Mouse (Mus musculus) myocyte (in vitro differentiated cells): ENCODE measurements around the gene Kif13a.

Experiments
- E2F4 ChIP-seq: IDR thresholded peaks from one replicate; pipeline ENCODE4 v1.6.1; 2011; ENCODE audit warnings: mild to moderate bottlenecking, control low read depth, moderate library complexity; ENCODE audit not compliant: insufficient read depth
- MAX ChIP-seq: IDR thresholded peaks from one replicate; pipeline ENCODE4 v1.6.1; 2011; ENCODE audit warnings: low read depth, mild to moderate bottlenecking, control low read depth
- MYOD1 ChIP-seq, 3 experiments: IDR thresholded peaks; one replicate each; pipeline ENCODE4 v1.6.1; 2011; ENCODE audit warnings: control low read depth in 2 of 3, low read depth in 2 of 3, mild to moderate bottlenecking in 2 of 3, moderate library complexity in 1 of 3; ENCODE audit not compliant: insufficient read length in 2 of 3, control insufficient read depth in 1 of 3
- POLR2A ChIP-seq: IDR thresholded peaks from one replicate; pipeline ENCODE4 v1.6.1; 2011; ENCODE audit warnings: low read depth, mild to moderate bottlenecking, control low read depth, moderate library complexity; ENCODE audit not compliant: insufficient read length
- SRF ChIP-seq: IDR thresholded peaks from one replicate; pipeline ENCODE4 v1.6.1; 2011; ENCODE audit warnings: low read depth; ENCODE audit not compliant: control insufficient read depth, insufficient read length

GRCm38 (mm10) chr13:46858143-46858834, 71.4 kb downstream of the Kif13a start:
- TF ChIP-seq POLR2A (no peak), SRF (no peak), E2F4 (no peak), MAX (no peak), MYOD1 (IDR thresholded peaks at IDR 0.05; ENCODE audit: control insufficient read depth in 1 of 3, insufficient read length in 2 of 3, low read depth in 2 of 3) (peak in 2 of 3 experiments; percentile 45 to 53)
